Mouse (Mus musculus): Measurements from ENCODE around the gene Asap2. TPM values are rescaled to one million over a fixed set of nuclear protein-coding genes. Genes with fewer than 3 reads are reported as not detected.

Asap2 gene
- polyA plus RNA-seq, 1 experiment from 2014 or later = 16.7 TPM

DNA sequence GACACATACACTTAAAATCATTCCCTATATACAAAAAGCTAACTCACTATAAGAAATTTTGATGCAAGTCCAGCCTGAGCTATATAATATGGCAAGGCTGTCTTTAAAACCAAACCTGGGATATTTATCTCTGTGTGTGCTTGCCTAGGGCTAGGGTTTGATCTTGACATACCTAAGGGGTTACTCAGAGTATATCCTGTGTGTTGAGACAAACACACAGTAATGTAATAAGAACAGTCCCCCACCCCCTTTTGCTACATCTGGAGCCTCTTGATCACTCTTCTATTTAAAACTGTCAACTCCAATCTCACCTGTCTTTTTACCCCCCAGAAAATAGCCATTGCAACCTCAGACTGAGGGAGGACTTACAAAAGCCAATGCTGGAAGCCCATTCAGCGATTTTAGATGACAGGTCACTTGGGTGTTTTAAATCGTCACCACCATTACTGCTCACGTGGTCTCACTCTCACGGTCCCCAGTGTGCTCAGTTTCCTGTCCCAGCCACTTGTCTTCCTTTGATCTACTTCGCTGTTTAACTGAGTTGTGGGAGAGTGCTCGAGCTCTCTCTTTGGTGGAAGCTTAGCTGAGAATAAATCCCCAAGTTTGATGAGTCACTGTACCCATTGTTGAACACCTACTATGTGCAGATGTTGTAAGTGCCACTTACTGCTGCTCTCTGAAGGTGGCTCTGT lies 176.8 kb downstream of the Asap2 start:
- no peak for ATAC-seq (ENCODE audit: low FRiP score, low TSS enrichment)

DNA sequence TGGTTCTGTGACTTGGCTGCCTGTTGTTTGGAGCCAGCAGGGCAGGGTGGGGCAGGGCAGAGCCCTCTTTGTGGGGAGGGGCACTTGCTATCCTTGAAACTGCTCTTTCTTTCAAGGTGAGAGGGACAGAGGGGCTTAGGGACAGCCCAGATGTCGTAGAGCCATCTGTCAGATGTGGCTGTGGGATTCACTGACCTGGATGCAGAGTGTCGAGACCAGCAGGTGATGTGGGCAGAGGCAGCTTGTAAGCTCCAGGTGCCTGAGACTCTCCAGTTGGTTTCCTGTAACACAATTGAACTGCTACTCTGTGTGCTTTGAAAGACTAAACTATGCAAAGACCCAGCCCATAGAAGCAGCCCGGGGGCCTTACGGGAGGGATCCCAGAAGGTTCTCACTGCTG lies 177.5 kb downstream of the Asap2 start:
- no peak overlapping the region for H3K27ac ChIP-seq (replicated peaks; ENCODE audit: low read depth, low read length)
- H3K4me2 ChIP-seq (ENCODE audit: low read length) = no peak overlapping the region
- no peaks in the 10 kb centered on the region for H3K27me3 ChIP-seq (ENCODE audit: control insufficient read depth, insufficient read depth, low read length)
- WGBS = 84% methylated on average over 4 of the region's 4 CpGs
- H3K9ac ChIP-seq (replicated peaks; ENCODE audit: low read length) = no peak overlapping the region
- H3K4me1 ChIP-seq (ENCODE audit: control insufficient read depth, insufficient read depth, low read length) = no peaks in the 10 kb centered on the region
- H3K4me3 ChIP-seq (replicated peaks; ENCODE audit: low read depth, low read length) = no peak overlapping the region
- ATAC-seq (ENCODE audit: low FRiP score, low TSS enrichment) (no peak), DNase-seq (no peak)
- H3K9me3 ChIP-seq (ENCODE audit: control insufficient read depth, low read length) = no peaks in the 10 kb centered on the region
- peaks cover 27% of the 10 kb centered on the region for H3K36me3 ChIP-seq (ENCODE audit: control insufficient read depth, insufficient read depth, low read length)

More for the DNA sequence above, 176.8 kb downstream of the Asap2 start:
- 66% methylated on average over 6 of the region's 6 CpGs for WGBS
- Histone ChIP-seq H3K27ac (replicated peaks; ENCODE audit: low read depth, low read length) (no peak overlapping the region), H3K4me3 (replicated peaks; ENCODE audit: low read depth, low read length) (no peak overlapping the region), H3K9ac (replicated peaks; ENCODE audit: low read length) (no peak overlapping the region), H3K4me1 (ENCODE audit: control insufficient read depth, insufficient read depth, low read length) (no peaks in the 10 kb centered on the region), H3K4me2 (ENCODE audit: low read length) (no peak overlapping the region), H3K36me3 (ENCODE audit: control insufficient read depth, insufficient read depth, low read length) (peaks cover 24% of the 10 kb centered on the region), H3K9me3 (ENCODE audit: control insufficient read depth, low read length) (no peaks in the 10 kb centered on the region), H3K27me3 (ENCODE audit: control insufficient read depth, insufficient read depth, low read length) (no peaks in the 10 kb centered on the region)
- no peak for DNase-seq

DNA sequence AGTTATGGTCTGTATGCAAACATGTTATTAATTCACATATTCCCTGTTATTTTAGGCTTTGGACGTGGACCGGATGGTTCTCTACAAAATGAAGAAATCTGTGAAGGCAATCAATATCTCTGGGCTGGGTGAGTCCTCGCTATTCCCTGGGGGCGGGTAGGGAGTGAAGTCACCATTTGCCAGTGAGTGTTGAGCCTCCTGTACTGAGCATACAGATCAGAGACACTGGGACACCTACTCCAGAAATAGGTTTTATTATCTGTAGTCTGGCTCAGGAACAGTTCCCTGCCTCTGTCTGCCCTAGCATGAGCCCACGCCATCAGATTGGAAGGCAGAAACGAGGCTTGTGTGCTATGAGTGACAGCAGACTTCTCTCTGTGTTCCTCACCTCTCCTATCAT lies 177.9 kb downstream of the Asap2 start:
- H3K4me2 ChIP-seq (ENCODE audit: low read length) = no peak overlapping the region
- peaks cover 27% of the 10 kb centered on the region for H3K36me3 ChIP-seq (ENCODE audit: control insufficient read depth, insufficient read depth, low read length)
- H3K4me1 ChIP-seq (ENCODE audit: control insufficient read depth, insufficient read depth, low read length) = no peaks in the 10 kb centered on the region
- no peak overlapping the region for H3K27ac ChIP-seq (replicated peaks; ENCODE audit: low read depth, low read length)
- H3K9me3 ChIP-seq (ENCODE audit: control insufficient read depth, low read length) = no peaks in the 10 kb centered on the region
- 91% methylated on average over 6 of the region's 6 CpGs for whole genome bisulfite sequencing
- no peak overlapping the region for H3K9ac ChIP-seq (replicated peaks; ENCODE audit: low read length)
- no peak for DNase-seq
- ATAC-seq (ENCODE audit: low FRiP score, low TSS enrichment) = no peak
- no peak overlapping the region for H3K4me3 ChIP-seq (replicated peaks; ENCODE audit: low read depth, low read length)
- no peaks in the 10 kb centered on the region for H3K27me3 ChIP-seq (ENCODE audit: control insufficient read depth, insufficient read depth, low read length)

DNA sequence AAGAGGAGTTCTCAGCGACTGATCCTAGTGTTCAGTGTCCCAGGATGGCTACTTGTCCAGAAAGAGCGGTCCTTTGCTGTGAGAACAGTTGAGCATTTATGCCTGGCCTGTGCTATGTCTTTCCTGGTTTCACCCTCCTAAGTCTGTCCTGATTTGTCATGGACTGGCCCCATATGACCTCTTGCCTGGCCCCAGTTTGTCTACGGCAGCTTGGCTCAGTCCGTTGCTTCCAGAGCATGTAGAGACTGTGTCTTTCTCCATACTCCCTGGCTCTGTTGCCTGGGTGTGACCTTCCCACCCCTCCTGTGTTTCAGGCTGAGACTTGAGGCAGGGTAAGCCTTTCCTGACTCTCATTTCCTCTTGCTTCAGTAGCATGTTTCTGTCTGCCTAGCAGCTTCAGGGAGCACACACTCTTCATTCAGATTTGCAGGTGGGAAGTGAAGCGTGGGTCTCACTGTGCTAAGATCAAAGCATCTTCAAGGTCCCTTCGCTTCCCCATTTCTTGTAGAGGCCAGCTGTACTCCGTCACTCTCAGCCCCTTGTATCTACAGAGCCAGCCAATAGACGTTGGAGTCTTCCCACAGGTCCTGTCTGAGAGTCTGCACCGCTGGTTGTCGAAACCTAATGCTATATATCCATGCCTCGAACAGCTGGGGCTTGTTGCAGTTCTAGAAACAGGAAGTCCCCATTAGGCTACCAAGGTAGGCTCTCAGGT lies 181.7 kb downstream of the Asap2 start:
- H3K4me3 ChIP-seq (replicated peaks; ENCODE audit: low read depth, low read length) = no peak overlapping the region
- H3K4me1 ChIP-seq (ENCODE audit: control insufficient read depth, insufficient read depth, low read length) = no peaks in the 10 kb centered on the region
- no peak overlapping the region for H3K4me2 ChIP-seq (ENCODE audit: low read length)
- ATAC-seq (ENCODE audit: low FRiP score, low TSS enrichment) (no peak), DNase-seq (no peak)
- H3K9ac ChIP-seq (replicated peaks; ENCODE audit: low read length) = no peak overlapping the region
- 89% methylated on average over 11 of the region's 11 CpGs for WGBS
- no peaks in the 10 kb centered on the region for H3K27me3 ChIP-seq (ENCODE audit: control insufficient read depth, insufficient read depth, low read length)
- peaks cover 27% of the 10 kb centered on the region for H3K36me3 ChIP-seq (ENCODE audit: control insufficient read depth, insufficient read depth, low read length)
- no peaks in the 10 kb centered on the region for H3K9me3 ChIP-seq (ENCODE audit: control insufficient read depth, low read length)
- H3K27ac ChIP-seq (replicated peaks; ENCODE audit: low read depth, low read length) = no peak overlapping the region

DNA sequence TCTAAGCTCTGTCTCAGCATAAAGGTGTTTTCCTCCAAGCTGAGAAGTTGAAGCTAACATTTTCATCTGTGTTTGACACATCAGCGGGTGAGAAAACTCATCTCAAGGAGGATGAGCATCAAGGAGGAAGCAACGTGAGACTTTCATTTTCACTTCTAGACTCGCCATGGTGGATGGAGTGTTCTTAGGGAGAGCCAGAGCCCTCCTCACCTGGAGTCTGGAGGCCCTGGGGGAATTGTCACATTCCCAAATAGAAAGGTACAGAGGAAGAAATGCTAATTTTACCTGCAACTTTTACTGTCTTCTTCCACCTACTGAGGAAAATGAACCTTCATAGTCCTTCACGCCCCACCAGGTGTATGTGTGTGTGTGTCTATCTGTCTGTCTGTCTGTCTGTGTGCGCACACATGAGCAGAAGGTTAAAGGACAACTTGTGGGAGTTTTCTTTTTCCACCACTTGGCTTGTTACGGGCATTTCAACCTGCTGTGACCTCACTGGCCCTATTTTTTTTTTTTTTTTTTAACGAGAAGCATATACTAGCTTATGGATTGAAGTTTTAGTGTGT lies 183.7 kb downstream of the Asap2 start:
- WGBS = 93% methylated on average over 7 of the region's 7 CpGs
- H3K9me3 ChIP-seq (ENCODE audit: control insufficient read depth, low read length) = no peaks in the 10 kb centered on the region
- no peak for DNase-seq
- H3K27ac ChIP-seq (replicated peaks; ENCODE audit: low read depth, low read length) = no peak overlapping the region
- ATAC-seq (ENCODE audit: low FRiP score, low TSS enrichment) = no peak
- H3K4me1 ChIP-seq (ENCODE audit: control insufficient read depth, insufficient read depth, low read length) = no peaks in the 10 kb centered on the region
- peaks cover 19% of the 10 kb centered on the region for H3K36me3 ChIP-seq (ENCODE audit: control insufficient read depth, insufficient read depth, low read length)
- no peak overlapping the region for H3K4me3 ChIP-seq (replicated peaks; ENCODE audit: low read depth, low read length)
- H3K9ac ChIP-seq (replicated peaks; ENCODE audit: low read length) = no peak overlapping the region
- H3K27me3 ChIP-seq (ENCODE audit: control insufficient read depth, insufficient read depth, low read length) = no peaks in the 10 kb centered on the region
- no peak overlapping the region for H3K4me2 ChIP-seq (ENCODE audit: low read length)

DNA sequence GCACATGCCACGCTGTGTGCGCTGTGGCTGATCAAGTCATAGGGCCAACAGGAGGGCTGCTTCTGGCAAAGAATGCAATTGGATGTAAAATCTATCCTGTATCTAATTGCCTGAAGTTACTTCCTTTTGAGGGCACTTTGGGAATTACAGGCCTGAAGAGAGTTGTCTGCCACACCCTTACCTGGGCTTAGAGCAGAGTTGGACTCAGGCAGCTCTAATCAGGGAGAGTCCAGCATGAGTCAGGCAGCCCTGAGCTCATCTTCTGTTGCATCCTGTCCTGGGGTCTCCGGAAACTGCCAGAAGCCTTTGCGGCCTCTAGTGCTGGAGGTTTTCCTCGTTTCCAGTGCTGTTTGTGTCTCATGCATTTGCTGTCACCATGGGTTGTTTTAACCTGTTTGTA lies 186.1 kb downstream of the Asap2 start:
- H3K4me1 ChIP-seq (ENCODE audit: control insufficient read depth, insufficient read depth, low read length) = no peaks in the 10 kb centered on the region
- H3K4me3 ChIP-seq (replicated peaks; ENCODE audit: low read depth, low read length) = no peak overlapping the region
- ATAC-seq (ENCODE audit: low FRiP score, low TSS enrichment) = no peak
- no peak overlapping the region for H3K9ac ChIP-seq (replicated peaks; ENCODE audit: low read length)
- no peaks in the 10 kb centered on the region for H3K27me3 ChIP-seq (ENCODE audit: control insufficient read depth, insufficient read depth, low read length)
- H3K27ac ChIP-seq (replicated peaks; ENCODE audit: low read depth, low read length) = no peak overlapping the region
- peaks cover 7% of the 10 kb centered on the region; the same call in 1 of the 2 replicates for H3K36me3 ChIP-seq (ENCODE audit: control insufficient read depth, insufficient read depth, low read length)
- WGBS = 94% methylated on average over 5 of the region's 5 CpGs
- DNase-seq = no peak
- H3K4me2 ChIP-seq (ENCODE audit: low read length) = no peak overlapping the region
- no peaks in the 10 kb centered on the region for H3K9me3 ChIP-seq (ENCODE audit: control insufficient read depth, low read length)

DNA sequence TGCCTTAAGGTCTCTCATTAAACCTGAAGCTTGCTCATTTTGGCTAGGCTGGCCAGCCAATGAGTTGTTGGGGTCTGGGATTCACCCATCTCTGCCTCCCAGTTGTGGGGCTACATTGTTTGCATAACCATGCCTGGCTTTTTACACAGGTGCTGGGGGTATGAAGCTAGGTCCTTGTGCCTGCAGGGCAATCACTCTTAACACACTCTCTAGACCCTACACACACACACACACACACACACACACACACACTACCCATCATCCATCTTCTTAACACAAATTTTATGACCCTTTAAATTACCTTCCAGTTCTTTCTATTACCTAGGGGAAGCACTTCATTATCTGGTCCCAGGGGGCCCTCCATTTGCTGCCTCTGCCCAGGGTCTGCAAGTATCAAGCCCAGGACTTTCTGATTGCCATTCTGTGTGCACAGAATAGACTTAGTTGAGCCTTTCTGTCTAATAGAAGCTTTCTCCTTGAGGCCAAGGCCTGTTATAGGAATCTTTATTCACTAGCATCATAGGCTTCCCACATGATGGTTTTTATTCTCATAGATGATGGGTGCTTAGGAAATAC lies 187.0 kb downstream of the Asap2 start:
- no peak overlapping the region for H3K4me3 ChIP-seq (replicated peaks; ENCODE audit: low read depth, low read length)
- H3K27me3 ChIP-seq (ENCODE audit: control insufficient read depth, insufficient read depth, low read length) = no peaks in the 10 kb centered on the region
- no peak overlapping the region for H3K27ac ChIP-seq (replicated peaks; ENCODE audit: low read depth, low read length)
- H3K9me3 ChIP-seq (ENCODE audit: control insufficient read depth, low read length) = no peaks in the 10 kb centered on the region
- H3K36me3 ChIP-seq (ENCODE audit: control insufficient read depth, insufficient read depth, low read length) = peaks cover 2% of the 10 kb centered on the region; the same call in 1 of the 2 replicates
- ATAC-seq (ENCODE audit: low FRiP score, low TSS enrichment) (no peak), DNase-seq (no peak)
- H3K9ac ChIP-seq (replicated peaks; ENCODE audit: low read length) = no peak overlapping the region
- H3K4me1 ChIP-seq (ENCODE audit: control insufficient read depth, insufficient read depth, low read length) = no peaks in the 10 kb centered on the region
- no peak overlapping the region for H3K4me2 ChIP-seq (ENCODE audit: low read length)

DNA sequence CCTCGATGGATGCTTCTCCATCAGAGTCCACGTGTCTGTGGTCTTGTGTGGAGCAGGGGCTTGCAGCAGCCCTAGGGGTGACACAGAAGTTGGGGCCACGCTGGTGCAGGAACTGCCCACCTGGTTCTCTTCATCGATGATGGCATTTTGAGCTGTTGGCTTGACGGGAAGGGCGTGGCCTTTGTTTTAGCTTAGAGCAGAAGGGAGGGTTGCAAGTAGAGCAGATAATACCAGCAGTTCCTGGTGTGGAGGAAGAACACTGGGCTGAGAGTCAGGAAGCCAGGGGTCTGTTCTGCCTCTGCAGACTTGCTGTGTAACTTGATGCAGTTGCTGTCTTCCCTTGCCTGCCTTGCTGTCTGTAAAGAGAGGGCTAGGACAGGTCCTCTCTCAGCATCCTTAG lies 189.8 kb downstream of the Asap2 start:
- no peak overlapping the region for H3K4me2 ChIP-seq (ENCODE audit: low read length)
- ATAC-seq (ENCODE audit: low FRiP score, low TSS enrichment) = no peak
- H3K4me3 ChIP-seq (replicated peaks; ENCODE audit: low read depth, low read length) = no peak overlapping the region
- no peak for DNase-seq
- no peaks in the 10 kb centered on the region for H3K4me1 ChIP-seq (ENCODE audit: control insufficient read depth, insufficient read depth, low read length)
- H3K36me3 ChIP-seq (ENCODE audit: control insufficient read depth, insufficient read depth, low read length) = no peaks in the 10 kb centered on the region
- no peak overlapping the region for H3K27ac ChIP-seq (replicated peaks; ENCODE audit: low read depth, low read length)
- WGBS = 96% methylated on average over 6 of the region's 6 CpGs
- no peak overlapping the region for H3K9ac ChIP-seq (replicated peaks; ENCODE audit: low read length)
- H3K27me3 ChIP-seq (ENCODE audit: control insufficient read depth, insufficient read depth, low read length) = no peaks in the 10 kb centered on the region
- H3K9me3 ChIP-seq (ENCODE audit: control insufficient read depth, low read length) = no peaks in the 10 kb centered on the region

Measured in midbrain, embryonic 14.5 days (tissue).